18 mouse cellular contexts compared by ENCODE assay signal in the genomic region with DNA sequence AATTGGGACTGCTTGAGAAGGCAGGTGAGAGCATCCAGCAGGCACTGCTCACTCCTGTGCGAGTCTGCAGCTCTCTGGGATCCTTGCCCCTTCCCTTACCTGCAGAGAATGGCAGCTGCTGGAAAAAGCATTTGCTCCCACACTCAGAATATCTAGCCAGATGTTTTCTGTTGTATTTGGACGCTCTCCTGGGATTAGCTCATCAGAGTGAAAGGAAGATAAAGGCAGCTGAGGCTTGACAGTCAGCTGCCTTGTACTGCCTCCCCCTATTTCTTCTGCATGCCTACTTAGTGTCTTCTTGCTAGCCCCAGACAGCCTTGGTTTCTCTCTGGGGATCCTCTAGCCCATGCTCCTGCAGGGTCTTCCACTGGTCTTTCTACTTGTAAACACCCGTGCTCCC. TPM values are rescaled to one million over a fixed set of nuclear protein-coding genes. Genes with fewer than 3 reads are reported as not detected.
DNase-seq lines count a peak whose midpoint lies in the region; ATAC-seq and TF ChIP-seq lines count a peak whose summit lies in the region.
"Had no signal": no experiment of that assay in that cellular context is flagged by ENCODE, and none has a peak within 500 bp of the region (broad histone marks: within the 10 kb centered on the region; RNA-seq: fewer than 3 reads in every experiment).

No protein-coding gene starts in this region.

- H3K9ac ChIP-seq in forebrain, embryonic 12.5 days: no peak overlapping the region
- no peak overlapping the region for H3K9ac ChIP-seq in forebrain, embryonic 11.5 days (ENCODE audit: low read length)
- no peak overlapping the region for H3K9ac ChIP-seq in neural tube, embryonic 13.5 days
- no peak overlapping the region for H3K9ac ChIP-seq in liver, postnatal 0 days (replicated peaks)

- no peak for DNase-seq in forebrain, embryonic 11.5 days (ENCODE audit: low spot score)
- DNase-seq in neural tube, embryonic 10.5 days (ENCODE audit: extremely low spot score, low spot score): no peak
- DNase-seq in heart, postnatal 36 days: peak; percentile 14 to 40
- DNase-seq in right cerebral cortex, postnatal 25 days: no peak
- no peak for DNase-seq in liver, postnatal 0 days
- DNase-seq: adrenal gland, adult 2 months; cerebellum, adult 11 months; gastrocnemius, postnatal 14 days; kidney, postnatal 14 days; lung, adult 2 months had no signal

- no peak for ATAC-seq in forebrain, embryonic 12.5 days (ENCODE audit: low FRiP score)
- no peak for ATAC-seq in forebrain, embryonic 11.5 days (replicated peaks; ENCODE audit: low FRiP score)
- 0 out of 2 replicates have a peak, but pooled peaks have one; percentile 40 for ATAC-seq in neural tube, embryonic 13.5 days (ENCODE audit: low read depth)
- ATAC-seq in liver, postnatal 0 days: no peak
- no peak for ATAC-seq in granulocyte monocyte progenitor cell, adult 5-6 weeks (replicated peaks; ENCODE audit: poor library complexity, severe bottlenecking)
- ATAC-seq: intestine, embryonic 16.5 days had no signal

- H3K27me3 ChIP-seq in forebrain, embryonic 12.5 days: no peaks in the 10 kb centered on the region
- H3K27me3 ChIP-seq in forebrain, embryonic 11.5 days (ENCODE audit: control insufficient read depth, insufficient read depth, low read length): no peaks in the 10 kb centered on the region
- H3K27me3 ChIP-seq in neural tube, embryonic 13.5 days: no peaks in the 10 kb centered on the region
- no peaks in the 10 kb centered on the region for H3K27me3 ChIP-seq in liver, postnatal 0 days (ENCODE audit: insufficient read depth, low read length)

- TF ChIP-seq EP300 in liver, postnatal 0 days (IDR thresholded peaks at IDR 0.05; ENCODE audit: low read depth): no peak

- no peak overlapping the region for H3K4me2 ChIP-seq in forebrain, embryonic 12.5 days
- H3K4me2 ChIP-seq in forebrain, embryonic 11.5 days (ENCODE audit: low read depth, low read length, severe bottlenecking): no peak overlapping the region
- no peak overlapping the region for H3K4me2 ChIP-seq in neural tube, embryonic 13.5 days
- H3K4me2 ChIP-seq in liver, postnatal 0 days (ENCODE audit: low read depth, low read length): no peak overlapping the region

- peaks cover 25% of the 10 kb centered on the region for H3K4me1 ChIP-seq in forebrain, embryonic 12.5 days
- H3K4me1 ChIP-seq in forebrain, embryonic 11.5 days (replicated peaks; ENCODE audit: control insufficient read depth, insufficient read depth, low read length): 0 out of 2 replicates have a peak, but pooled peaks cover 3% of the 10 kb centered on the region
- H3K4me1 ChIP-seq in neural tube, embryonic 13.5 days (replicated peaks): peaks cover 46% of the 10 kb centered on the region
- H3K4me1 ChIP-seq in liver, postnatal 0 days (ENCODE audit: insufficient read depth): no peaks in the 10 kb centered on the region

- H3K27ac ChIP-seq in forebrain, embryonic 12.5 days: peak overlapping the region; percentile 42; the same call in 1 of the 2 replicates
- no peak overlapping the region for H3K27ac ChIP-seq in forebrain, embryonic 11.5 days (ENCODE audit: low read depth, low read length)
- peak overlapping the region; percentile 64 for H3K27ac ChIP-seq in neural tube, embryonic 13.5 days (replicated peaks)
- H3K27ac ChIP-seq in liver, postnatal 0 days (ENCODE audit: low read depth): no peak overlapping the region

- 62% methylated on average over 3 of the region's 3 CpGs for WGBS in forebrain, embryonic 12.5 days
- 66% methylated on average over 3 of the region's 3 CpGs for WGBS in forebrain, embryonic 11.5 days
- WGBS in neural tube, embryonic 13.5 days: 53% methylated on average over 3 of the region's 3 CpGs
- 50% methylated on average over 3 of the region's 3 CpGs for WGBS in liver, postnatal 0 days (ENCODE audit: insufficient replicate concordance)

- no peaks in the 10 kb centered on the region for H3K36me3 ChIP-seq in forebrain, embryonic 12.5 days (replicated peaks)
- H3K36me3 ChIP-seq in forebrain, embryonic 11.5 days (ENCODE audit: control insufficient read depth, insufficient read depth, low read length): no peaks in the 10 kb centered on the region
- no peaks in the 10 kb centered on the region for H3K36me3 ChIP-seq in neural tube, embryonic 13.5 days
- H3K36me3 ChIP-seq in liver, postnatal 0 days (replicated peaks; ENCODE audit: insufficient read depth, low read length): no peaks in the 10 kb centered on the region

- no peak for TF ChIP-seq CTCF in liver, postnatal 0 days (IDR thresholded peaks at IDR 0.05; ENCODE audit: low read depth)

- no peaks in the 10 kb centered on the region for H3K9me3 ChIP-seq in forebrain, embryonic 12.5 days
- H3K9me3 ChIP-seq in forebrain, embryonic 11.5 days (ENCODE audit: control insufficient read depth, low read length): no peaks in the 10 kb centered on the region
- H3K9me3 ChIP-seq in neural tube, embryonic 13.5 days: no peaks in the 10 kb centered on the region
- H3K9me3 ChIP-seq in liver, postnatal 0 days (ENCODE audit: low read length): no peaks in the 10 kb centered on the region

- intact Hi-C loops in heart, postnatal 36 days (cut with DNase I): no loop called here

- no peak overlapping the region for H3K4me3 ChIP-seq in forebrain, embryonic 12.5 days (replicated peaks)
- H3K4me3 ChIP-seq in forebrain, embryonic 11.5 days (ENCODE audit: low read depth, low read length): no peak overlapping the region
- H3K4me3 ChIP-seq in neural tube, embryonic 13.5 days: no peak overlapping the region
- H3K4me3 ChIP-seq in liver, postnatal 0 days (ENCODE audit: low read depth, low read length): no peak overlapping the region
- H3K4me3 ChIP-seq: erythroblast, embryonic 14.5 days had no signal

RNA-seq across cellular contexts. Expression of gene Neurod6, which starts 31.1 kb away (rescaled TPM):
- 60.8 and 65.8 TPM in 2 replicates for polyA plus RNA-seq in forebrain, embryonic 12.5 days (2016; fragmentation: Nextera tagmentation; extraction: Ambion mirVana)
- 7.6 and 7.8 TPM in 2 replicates for polyA plus RNA-seq in forebrain, embryonic 11.5 days (2014; fragmentation: Nextera tagmentation; extraction: Ambion mirVana)
- polyA plus RNA-seq in neural tube, embryonic 13.5 days (2015; fragmentation: Nextera tagmentation; extraction: Ambion mirVana): 107 and 114 TPM in 2 replicates
- not detected for total RNA-seq in heart, postnatal 36 days (2021)
- not detected in 2 replicates for polyA plus RNA-seq in liver, postnatal 0 days (2015; fragmentation: Nextera tagmentation; extraction: Ambion mirVana)
- not detected in 2 replicates for total RNA-seq in granulocyte monocyte progenitor cell, adult 5-6 weeks (2014; fragmentation: Nextera tagmentation)
- not detected in 2 replicates for total RNA-seq in granulocyte monocyte progenitor cell, adult 5-6 weeks (2017)
- total RNA-seq: adrenal gland, adult 2 months; gastrocnemius, postnatal 14 days; megakaryocyte, adult 5-6 weeks had no signal
- polyA plus RNA-seq: adrenal gland, adult 2 months; erythroblast, embryonic 14.5 days; intestine, embryonic 16.5 days; limb, embryonic 11.5 days; lung, adult 2 months; thymus, postnatal 0 days had no signal

Comparison
In these comparisons a context has a peak if more than half of its experiments do, and no peak if none do; other contexts are left out.
1. H3K27ac ChIP-seq: peak in forebrain, embryonic 12.5 days (single experiment) and neural tube, embryonic 13.5 days (single experiment); none in forebrain, embryonic 11.5 days (single experiment) and liver, postnatal 0 days (single experiment).
2. DNase-seq: peak in heart, postnatal 36 days (2 of 2); none in forebrain, embryonic 11.5 days (single experiment), neural tube, embryonic 10.5 days (single experiment), right cerebral cortex, postnatal 25 days (single experiment) and liver, postnatal 0 days (single experiment).